Mouse (Mus musculus) heart, embryonic 14.5 days (tissue): ENCODE results near the gene Mrgprh. TPM values are rescaled to one million over a fixed set of nuclear protein-coding genes. Genes with fewer than 3 reads are reported as not detected.

Source experiments
- ATAC-seq: fragments of 200-750 bp; cut with Nextera tagmentation; 2 replicates; pipeline ENCODE4 v1.8.0; 2017; ENCODE audit warnings: low read depth, moderate TSS enrichment; ENCODE audit not compliant: insufficient number of reproducible peaks, insufficient read depth, low FRiP score
- H3K27ac ChIP-seq, 2 experiments: fragments of 200-500 bp in 1 of 2; fragments of 300-500 bp in 1 of 2; sonication (generic) in 1 of 2; replicated peaks in 1 of 2; 2 replicates each; pipeline ENCODE4 v1.5.1; 2012 to 2014; ENCODE audit warnings: low read depth in 2 of 2, low read length in 2 of 2, control low read depth in 1 of 2, mild to moderate bottlenecking in 1 of 2, mixed read lengths in 1 of 2; ENCODE audit not compliant: control insufficient read depth in 1 of 2, insufficient read depth in 1 of 2
- H3K27me3 ChIP-seq: fragments of 300-500 bp; sonication (generic); 2 replicates; pipeline ENCODE4 v1.6.1; 2014; ENCODE audit warnings: mild to moderate bottlenecking, low read length, control low read depth; ENCODE audit not compliant: control insufficient read depth, insufficient read depth
- H3K36me3 ChIP-seq: fragments of 300-500 bp; sonication (generic); 2 replicates; pipeline ENCODE4 v1.6.1; 2014; ENCODE audit warnings: mild to moderate bottlenecking, control low read depth, low read length, mixed read lengths; ENCODE audit not compliant: control insufficient read depth, insufficient read depth
- H3K4me1 ChIP-seq, 2 experiments: fragments of 200-500 bp in 1 of 2; fragments of 300-500 bp in 1 of 2; sonication (generic) in 1 of 2; 2 replicates each; pipeline ENCODE4 v1.6.1; 2012 to 2014; ENCODE audit warnings: low read length in 2 of 2, control low read depth in 1 of 2, mixed read lengths in 1 of 2; ENCODE audit not compliant: control insufficient read depth in 2 of 2, insufficient read depth in 2 of 2
- H3K4me2 ChIP-seq: fragments of 300-500 bp; sonication (generic); 2 replicates; pipeline ENCODE4 v1.6.1; 2014; ENCODE audit warnings: mild to moderate bottlenecking, low read length
- H3K4me3 ChIP-seq, 2 experiments: fragments of 200-500 bp in 1 of 2; fragments of 300-500 bp in 1 of 2; sonication (generic) in 1 of 2; 2 replicates each; pipeline ENCODE4 v1.5.1; 2012 to 2014; ENCODE audit warnings: low read length in 2 of 2, mild to moderate bottlenecking in 2 of 2, control low read depth in 1 of 2, low read depth in 1 of 2, moderate library complexity in 1 of 2; ENCODE audit not compliant: control insufficient read depth in 1 of 2, insufficient read depth in 1 of 2
- H3K9ac ChIP-seq: fragments of 300-500 bp; sonication (generic); 2 replicates; pipeline ENCODE4 v1.6.1; 2014; ENCODE audit warnings: mild to moderate bottlenecking, low read length
- H3K9me3 ChIP-seq: fragments of 300-500 bp; sonication (generic); 2 replicates; pipeline ENCODE4 v1.6.1; 2016; ENCODE audit warnings: low read length, control low read depth; ENCODE audit not compliant: control insufficient read depth
- WGBS: fragments of 180-500 bp; shearing (Covaris S2); extraction: QIAGEN DNeasy Blood & Tissue Kit; methylation state at CpG from one replicate; pipeline ENCODE4 v1.1.7; 2014; 5-methylcytosine and 5-hydroxymethylcytosine counted together
- polyA plus RNA-seq: library from polyadenylated mRNA; unstranded; fragments of >200 nt; fragmentation: Nextera tagmentation; extraction: Ambion mirVana; gene quantifications from 2 replicates; pipeline ENCODE4 v1.2.1, GENCODE M21; 2014

Mrgprh gene
- 0.09 and 0.16 TPM in 2 replicates for polyA plus RNA-seq

DNA sequence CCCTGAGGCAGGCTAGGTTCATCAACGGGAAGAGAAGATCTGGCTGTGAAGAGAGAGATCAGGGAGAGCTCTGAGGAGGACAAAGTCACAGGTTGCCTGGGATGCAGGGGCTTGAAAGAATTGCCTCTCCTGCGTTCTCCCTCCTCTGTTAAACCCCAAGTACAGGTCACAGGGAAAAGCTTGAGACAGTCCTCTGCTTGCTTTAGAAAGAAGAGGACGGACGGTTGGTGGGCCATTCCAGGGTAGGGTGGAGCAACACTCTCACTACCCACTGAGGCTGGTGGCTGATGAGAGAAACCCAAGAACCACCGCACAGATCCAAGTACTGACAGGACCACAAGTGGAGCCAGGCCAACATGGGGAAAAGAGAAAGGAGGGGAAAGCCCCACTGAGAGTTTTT, at the start of gene Mrgprh:
Mrgprh (plus strand) TSS at position 301 of the 400 bp plus-strand sequence.
- H3K9me3 ChIP-seq, result no peaks in the 10 kb centered on the region
- 76% methylated on average over 5 of the region's 5 CpGs for WGBS

DNA sequence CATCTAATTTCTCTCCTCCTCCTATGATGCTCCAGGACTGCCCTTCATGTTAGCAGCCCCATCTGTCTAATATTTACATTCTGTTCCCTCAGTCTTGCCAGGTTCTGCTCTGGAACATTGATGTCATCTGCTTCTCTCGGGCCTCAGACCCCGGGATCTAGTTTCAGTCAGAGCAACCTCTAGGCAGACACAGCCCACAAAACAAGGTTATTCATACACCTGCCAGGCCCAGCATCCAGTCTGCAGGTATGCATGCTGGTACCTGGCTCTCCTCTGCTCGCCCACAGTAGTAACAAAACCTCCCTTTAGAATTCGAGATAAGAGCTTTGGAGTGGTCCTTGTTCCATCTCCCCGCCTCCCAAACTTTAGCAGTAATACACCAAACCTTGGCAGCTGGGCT, 45.5 kb upstream of the Mrgprh start:
- H3K27ac ChIP-seq, result no peak overlapping the region
- no peaks in the 10 kb centered on the region for H3K9me3 ChIP-seq
- H3K36me3 ChIP-seq, result no peaks in the 10 kb centered on the region
- no peak overlapping the region for H3K4me2 ChIP-seq
- H3K4me3 ChIP-seq, result no peak overlapping the region
- no peaks in the 10 kb centered on the region for H3K27me3 ChIP-seq
- no peak for ATAC-seq
- 64% methylated on average over 5 of the region's 5 CpGs for WGBS
- H3K4me1 ChIP-seq, result peaks cover 3 to 6% of the 10 kb centered on the region in 2 experiments; a peak in 3 of 4 replicates
- no peak overlapping the region for H3K9ac ChIP-seq

More for the DNA sequence above, at the start of gene Mrgprh:
- Histone ChIP-seq H3K27me3 (peaks cover 4% of the 10 kb centered on the region; the same call in 1 of the 2 replicates), H3K4me1 (peaks cover 0 to 2% of the 10 kb centered on the region in 2 experiments; a peak in 1 of 4 replicates), H3K4me3 (no peak within 1 kb of the TSS), H3K27ac (no peak within 1 kb of the TSS), H3K36me3 (no peaks in the 10 kb centered on the region), H3K9ac (no peak within 1 kb of the TSS), H3K4me2 (no peak within 1 kb of the TSS)
- no peak for ATAC-seq

DNA sequence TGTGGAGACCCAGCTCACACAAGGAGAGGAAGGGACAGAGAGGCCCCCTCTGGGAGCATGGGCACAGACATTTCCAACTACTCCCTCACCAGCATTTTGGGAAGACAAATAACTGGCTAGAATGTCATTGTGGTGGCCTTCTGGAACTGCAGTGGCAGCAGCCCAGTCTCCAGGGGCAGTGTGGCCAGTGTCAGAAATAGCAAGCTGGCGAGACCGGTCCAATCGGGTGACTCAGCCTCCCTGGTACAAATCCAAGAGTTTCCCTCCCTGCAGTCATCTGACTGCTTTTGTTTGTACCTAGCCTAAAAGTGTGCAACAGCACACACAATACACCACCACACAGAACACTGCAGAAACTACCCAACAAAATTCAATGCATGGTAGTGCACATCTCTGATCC, 43.6 kb upstream of the Mrgprh start:
- 35% methylated on average over 3 of the region's 3 CpGs for WGBS
- no peaks in the 10 kb centered on the region for H3K36me3 ChIP-seq
- no peak overlapping the region for H3K4me3 ChIP-seq
- ATAC-seq, result 0 out of 2 replicates have a peak, but pooled peaks have one; percentile 17
- H3K27ac ChIP-seq, result peak overlapping the region; percentile 46 to 55; a peak in 3 of 4 replicates
- no peaks in the 10 kb centered on the region for H3K27me3 ChIP-seq
- H3K9ac ChIP-seq, result no peak overlapping the region
- no peaks in the 10 kb centered on the region for H3K9me3 ChIP-seq
- no peak overlapping the region for H3K4me2 ChIP-seq
- H3K4me1 ChIP-seq, result peaks cover 3 to 6% of the 10 kb centered on the region in 2 experiments; a peak in 3 of 4 replicates

- Histone ChIP-seq H3K36me3 (no peaks in the 10 kb centered on the region), H3K27ac (no peak overlapping the region), H3K4me1 (peaks cover 3 to 6% of the 10 kb centered on the region in 2 experiments; a peak in 3 of 4 replicates), H3K27me3 (no peaks in the 10 kb centered on the region), H3K9ac (no peak overlapping the region), H3K4me2 (no peak overlapping the region), H3K4me3 (no peak overlapping the region), H3K9me3 (no peaks in the 10 kb centered on the region)
- no peak for ATAC-seq
- WGBS, result 88% methylated on average over 4 of the region's 4 CpGs
Observed at GRCm38 (mm10) chr17:12832657-12833056, 43.2 kb upstream of the Mrgprh start.

DNA sequence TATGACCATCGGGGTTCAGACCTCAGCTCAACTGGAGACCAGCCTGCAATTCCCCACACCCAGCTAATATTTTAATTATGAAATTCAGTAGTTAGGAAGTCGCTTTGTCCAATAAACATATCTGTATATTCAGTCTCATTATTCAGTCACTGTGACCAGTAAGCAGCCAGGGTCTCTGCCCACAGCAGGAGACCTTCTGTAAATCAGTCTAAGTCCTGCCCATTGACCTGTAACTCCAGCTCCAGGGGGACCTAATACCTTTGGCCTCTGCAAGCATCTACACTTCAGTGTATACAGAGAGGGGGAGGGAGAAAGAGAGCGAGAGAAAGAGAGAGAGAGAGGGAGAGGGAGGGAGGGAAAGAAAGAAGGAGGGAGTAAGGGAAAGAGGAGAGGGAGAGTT, 41.5 kb upstream of the Mrgprh start:
- Histone ChIP-seq H3K36me3 (no peaks in the 10 kb centered on the region), H3K9me3 (no peaks in the 10 kb centered on the region), H3K4me3 (no peak overlapping the region), H3K27me3 (no peaks in the 10 kb centered on the region), H3K9ac (no peak overlapping the region), H3K4me1 (peaks cover 3 to 6% of the 10 kb centered on the region in 2 experiments; a peak in 3 of 4 replicates), H3K27ac (no peak overlapping the region), H3K4me2 (no peak overlapping the region)
- ATAC-seq, result no peak
- 84% methylated on average over 3 of the region's 3 CpGs for WGBS

GRCm38 (mm10) chr17:12834826-12835225, 41.0 kb upstream of the Mrgprh start:
- ATAC-seq, result no peak
- 54% methylated on average over 3 of the region's 3 CpGs for WGBS
- no peaks in the 10 kb centered on the region for H3K27me3 ChIP-seq
- H3K4me2 ChIP-seq, result no peak overlapping the region
- no peak overlapping the region for H3K4me3 ChIP-seq
- peaks cover 3 to 6% of the 10 kb centered on the region in 2 experiments; a peak in 3 of 4 replicates for H3K4me1 ChIP-seq
- H3K9me3 ChIP-seq, result no peaks in the 10 kb centered on the region
- no peaks in the 10 kb centered on the region for H3K36me3 ChIP-seq
- H3K27ac ChIP-seq, result no peak overlapping the region
- no peak overlapping the region for H3K9ac ChIP-seq

DNA sequence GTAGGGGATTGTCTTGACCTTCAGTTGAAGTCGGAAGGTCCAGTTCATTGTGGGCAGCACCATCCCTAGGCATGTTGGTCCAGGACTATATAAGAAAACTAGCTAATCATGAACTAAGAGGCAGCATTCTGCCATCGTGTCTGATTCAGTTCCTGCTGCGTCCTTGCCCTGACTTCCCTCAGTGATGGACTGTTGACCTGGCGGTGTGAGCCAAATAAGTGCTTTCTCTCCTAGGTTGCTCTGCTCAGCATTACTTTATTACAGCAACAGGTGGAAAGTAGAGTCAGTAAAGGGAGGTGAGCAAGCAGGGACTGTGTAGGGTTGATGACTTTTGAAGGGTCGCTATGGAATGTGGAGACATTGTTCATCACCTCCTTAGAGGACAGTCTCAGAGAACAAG, 40.1 kb upstream of the Mrgprh start:
- 83% methylated on average over 5 of the region's 5 CpGs for WGBS
- no peak overlapping the region for H3K9ac ChIP-seq

More for the DNA sequence above, 40.1 kb upstream of the Mrgprh start:
- H3K27me3 ChIP-seq, result no peaks in the 10 kb centered on the region
- no peak overlapping the region for H3K4me2 ChIP-seq
- H3K4me1 ChIP-seq, result peaks cover 3 to 6% of the 10 kb centered on the region in 2 experiments; a peak in 3 of 4 replicates
- ATAC-seq, result no peak
- H3K4me3 ChIP-seq, result no peak overlapping the region
- no peak overlapping the region for H3K27ac ChIP-seq
- no peaks in the 10 kb centered on the region for H3K36me3 ChIP-seq
- no peaks in the 10 kb centered on the region for H3K9me3 ChIP-seq
